ENCODE assay signal across 1 mouse cellular context in the genomic region with DNA sequence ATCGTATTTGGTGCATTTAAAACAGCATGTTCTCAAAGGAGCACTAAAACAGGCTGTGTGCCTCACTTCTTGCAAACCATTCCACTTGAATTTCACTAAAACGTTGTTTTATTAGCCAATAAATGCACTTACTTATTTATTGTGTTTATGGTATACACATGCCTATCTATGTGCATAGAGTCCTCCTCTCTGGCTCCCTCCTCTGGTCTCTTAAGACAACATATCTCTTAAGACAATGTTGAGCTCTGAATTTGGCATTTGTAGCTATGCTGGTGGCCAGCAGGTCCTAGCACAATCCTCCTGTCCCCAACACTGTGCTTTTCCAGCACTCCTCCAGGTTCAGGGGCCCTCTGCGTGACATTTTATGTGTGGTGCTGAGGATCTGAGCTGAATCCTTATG.
TF ChIP-seq lines count a peak whose summit lies in the region.

No protein-coding gene starts in this region.

TF ChIP-seq in CH12.LX, 34 proteins besides CTCF, POLR2A, EP300 and RAD21:
- peak; percentile 16; the same call in 1 of the 2 replicates for TF ChIP-seq SMC3 (IDR thresholded peaks at IDR 0.05; ENCODE audit: low read depth, low read length)
- TF ChIP-seq MEF2A (IDR thresholded peaks at IDR 0.05; ENCODE audit: borderline replicate concordance, low read depth, low read length) = no peak
- no peak for TF ChIP-seq ZC3H11A (IDR thresholded peaks at IDR 0.05; ENCODE audit: low read depth, low read length)
- TF ChIP-seq TCF12 (IDR thresholded peaks at IDR 0.05; ENCODE audit: low read depth, low read length) = no peak
TF ChIP-seq in CH12.LX: peak in this region for 1.
